Mouse (Mus musculus) cerebellum, adult 2 months (tissue): Measurements from ENCODE around the gene Rnf220.

Experiments
- CTCF ChIP-seq: fragments of 200-500 bp; IDR thresholded peaks from 2 replicates; pipeline ENCODE4 v1.5.1; 2011; ENCODE audit warnings: low read depth, mild to moderate bottlenecking, control low read depth, low read length, moderate library complexity, borderline replicate concordance; ENCODE audit not compliant: insufficient read depth
- POLR2A ChIP-seq: fragments of 200-500 bp; IDR thresholded peaks from 2 replicates; pipeline ENCODE4 v1.6.1; 2011; ENCODE audit warnings: low read length, control low read depth, borderline replicate concordance; ENCODE audit not compliant: insufficient read depth

- no peak for TF ChIP-seq CTCF
- TF ChIP-seq POLR2A, result no peak
Measured at GRCm38 (mm10) chr4:117539329-117539980, 42.6 kb upstream of the Rnf220 start.
